Mouse (Mus musculus) thymus, postnatal 0 days (tissue): Measurements from ENCODE around the gene Snx29. TPM values are rescaled to one million over a fixed set of nuclear protein-coding genes. Genes with fewer than 3 reads are reported as not detected.
A peak's percentile ranks its signal among the peaks of the same experiment; 100 is the strongest.

Experiments used
- DNase-seq: peaks from one replicate; pipeline ENCODE4 v3.0.0-alpha.2; 2015; ENCODE audit warnings: low spot score
- polyA plus RNA-seq: library from polyadenylated mRNA; unstranded; fragments of >200 nt; fragmentation: Nextera tagmentation; extraction: Ambion mirVana; gene quantifications from 2 replicates; pipeline ENCODE4 v1.2.1, GENCODE M21; 2015

The Snx29 gene
- polyA plus RNA-seq, 1 experiment from 2014 or later: 11.4 TPM

GRCm38 (mm10) chr16:11407932-11408620 lies 85.4 kb downstream of the Snx29 start:
- DNase-seq: no peak

GRCm38 (mm10) chr16:11408726-11409125 lies 86.0 kb downstream of the Snx29 start:
- no peak for DNase-seq

GRCm38 (mm10) chr16:11414631-11415030 lies 91.9 kb downstream of the Snx29 start:
- no peak for DNase-seq

- DNase-seq: peak; percentile 83
These were observed 95.5 kb downstream of the Snx29 start for GRCm38 (mm10) chr16:11418183-11418588.

- peak; percentile 62 for DNase-seq
These were observed 97.8 kb downstream of the Snx29 start for GRCm38 (mm10) chr16:11420311-11421080.

GRCm38 (mm10) chr16:11422165-11422564 lies 99.5 kb downstream of the Snx29 start:
- no peak for DNase-seq

- no peak for DNase-seq
These were observed 100.3 kb downstream of the Snx29 start for GRCm38 (mm10) chr16:11422889-11423610.

GRCm38 (mm10) chr16:11423611-11424297 lies 101.0 kb downstream of the Snx29 start:
- peak; percentile 56 for DNase-seq

GRCm38 (mm10) chr16:11424568-11425145 lies 101.9 kb downstream of the Snx29 start:
- DNase-seq: no peak

GRCm38 (mm10) chr16:11425279-11425678 lies 102.6 kb downstream of the Snx29 start:
- no peak for DNase-seq

GRCm38 (mm10) chr16:11426810-11427537 lies 104.3 kb downstream of the Snx29 start:
- DNase-seq: no peak

GRCm38 (mm10) chr16:11429784-11430183 lies 107.1 kb downstream of the Snx29 start:
- DNase-seq: no peak

- no peak for DNase-seq
These were observed 107.8 kb downstream of the Snx29 start for GRCm38 (mm10) chr16:11430520-11430919.

- no peak for DNase-seq
These were observed 111.1 kb downstream of the Snx29 start for GRCm38 (mm10) chr16:11433779-11434178.

- DNase-seq: no peak
These were observed 114.9 kb downstream of the Snx29 start for GRCm38 (mm10) chr16:11437641-11438040.

GRCm38 (mm10) chr16:11439417-11439816 lies 116.7 kb downstream of the Snx29 start:
- no peak for DNase-seq

GRCm38 (mm10) chr16:11441616-11442015 lies 118.9 kb downstream of the Snx29 start:
- DNase-seq: peak; percentile 36

- no peak for DNase-seq
These were observed 119.8 kb downstream of the Snx29 start for GRCm38 (mm10) chr16:11442534-11442933.

GRCm38 (mm10) chr16:11444626-11445025 lies 121.9 kb downstream of the Snx29 start:
- DNase-seq: no peak

GRCm38 (mm10) chr16:11446977-11447376 lies 124.3 kb downstream of the Snx29 start:
- DNase-seq: no peak
